Mouse (Mus musculus): Measurements from ENCODE around the gene Tbc1d10b. TPM values are rescaled to one million over a fixed set of nuclear protein-coding genes. Genes with fewer than 3 reads are reported as not detected.

The Tbc1d10b gene
- total RNA-seq, 2 experiments from 2014 or later: 93.5 to 106 TPM

GRCm38 (mm10) chr7:127162546-127162945, 45.7 kb downstream of the Tbc1d10b start:
- DNase-seq (ENCODE audit: low spot score in 2 of 2): no peak

- DNase-seq (ENCODE audit: low spot score in 2 of 2): no peak
These were observed 50.7 kb downstream of the Tbc1d10b start for GRCm38 (mm10) chr7:127157548-127157947.

DNA sequence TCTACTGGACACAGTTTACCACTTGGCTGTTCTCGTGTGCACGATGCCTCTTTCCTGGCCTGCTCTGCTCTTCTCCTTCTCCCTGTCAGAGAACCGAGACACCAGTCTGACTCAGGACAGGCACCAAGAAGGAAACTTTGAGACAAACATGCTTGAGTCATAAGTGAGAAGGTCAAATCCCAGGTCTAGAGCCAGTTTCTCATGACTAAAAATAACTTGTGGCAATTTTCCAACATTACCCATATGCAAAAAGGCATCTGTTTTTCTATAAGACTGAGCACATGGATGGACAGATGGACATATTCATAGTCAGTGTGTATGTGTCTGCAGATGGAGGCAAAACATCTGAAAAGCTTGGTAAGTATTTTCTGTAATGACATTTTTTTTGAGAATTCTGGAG, 54.8 kb downstream of the Tbc1d10b start:
- DNase-seq (ENCODE audit: low spot score in 2 of 2): no peak

- DNase-seq (ENCODE audit: low spot score in 2 of 2): no peak
These were observed 55.8 kb downstream of the Tbc1d10b start for GRCm38 (mm10) chr7:127152464-127152863.

- no peak for DNase-seq (ENCODE audit: low spot score in 2 of 2)
These were observed 60.4 kb downstream of the Tbc1d10b start for GRCm38 (mm10) chr7:127147901-127148300.

Other genes starting within 250 kb of the Tbc1d10b start
- 100 to 1,000 TPM; 164 to 166 TPM for gene Cdipt, start 232.6 kb downstream of the Tbc1d10b start, total RNA-seq (2021)
- gene Cdiptos, start 232.4 kb downstream of the Tbc1d10b start, total RNA-seq (2021): not detected
- gene Mvp, start 193.8 kb downstream of the Tbc1d10b start, total RNA-seq (2021): 10 to 100 TPM in 1 of 2 experiments, 1 to 10 TPM in 1; 8.5 to 10.0 TPM
- not detected for gene Pagr1b, start 192.0 kb downstream of the Tbc1d10b start, total RNA-seq (2021)
- gene Pagr1a, start 191.1 kb downstream of the Tbc1d10b start, total RNA-seq (2021): 10 to 100 TPM; 16.7 to 17.4 TPM
- gene Gm42742, start 187.4 kb downstream of the Tbc1d10b start, total RNA-seq (2021): 10 to 100 TPM; 61.2 to 65.1 TPM
- gene Prrt2, start 187.3 kb downstream of the Tbc1d10b start, total RNA-seq (2021): 100 to 1,000 TPM; 246 to 261 TPM
- 100 to 1,000 TPM; 238 to 241 TPM for gene Maz, start 181.4 kb downstream of the Tbc1d10b start, total RNA-seq (2021)
- 1 to 10 TPM; 3.1 to 6.0 TPM for gene Kif22, start 166.0 kb downstream of the Tbc1d10b start, total RNA-seq (2021)
- not detected for gene Zg16, start 121.1 kb downstream of the Tbc1d10b start, total RNA-seq (2021)
- 1 to 10 TPM in 1 of 2 experiments, under 1 TPM in 1; 0.84 to 1.6 TPM for gene AI467606, start 117.1 kb downstream of the Tbc1d10b start, total RNA-seq (2021)
- under 1 TPM; 0.20 to 0.50 TPM for gene Qprt, start 86.2 kb downstream of the Tbc1d10b start, total RNA-seq (2021)
- gene Spn, start 70.6 kb downstream of the Tbc1d10b start, total RNA-seq (2021): under 1 TPM; 0.25 to 0.30 TPM
- 100 to 1,000 TPM in 1 of 2 experiments, 10 to 100 TPM in 1; 87.8 to 105 TPM for gene Cd2bp2, start 12.4 kb downstream of the Tbc1d10b start, total RNA-seq (2021)
- 1 to 10 TPM; 1.7 to 2.2 TPM for gene Mylpf, start 422 bp upstream of the Tbc1d10b start, total RNA-seq (2021)
- gene Zfp553, start 24.6 kb upstream of the Tbc1d10b start, total RNA-seq (2021): 10 to 100 TPM; 22.4 TPM
- gene Sept1, start 24.7 kb upstream of the Tbc1d10b start, total RNA-seq (2021): 1 to 10 TPM; 5.9 to 7.9 TPM
- gene Zfp771, start 35.8 kb upstream of the Tbc1d10b start, total RNA-seq (2021): 10 to 100 TPM; 62.6 to 66.0 TPM
- gene Dctpp1, start 52.2 kb upstream of the Tbc1d10b start, total RNA-seq (2021): 10 to 100 TPM; 22.0 to 22.8 TPM
- gene Sephs2, start 65.6 kb upstream of the Tbc1d10b start, total RNA-seq (2021): 10 to 100 TPM; 35.0 to 38.6 TPM
- gene Itgal, start 87.8 kb upstream of the Tbc1d10b start, total RNA-seq (2021): under 1 TPM; 0.18 to 0.30 TPM
- gene Zfp768, start 137.1 kb upstream of the Tbc1d10b start, total RNA-seq (2021): 10 to 100 TPM; 11.3 to 13.6 TPM
- 1 to 10 TPM; 6.3 to 7.5 TPM for gene Zfp747, start 167.6 kb upstream of the Tbc1d10b start, total RNA-seq (2021)
- 1 to 10 TPM; 3.4 to 3.5 TPM for gene 9130019O22Rik, start 178.7 kb upstream of the Tbc1d10b start, total RNA-seq (2021)
- 1 to 10 TPM; 6.0 to 7.9 TPM for gene E430018J23Rik, start 185.2 kb upstream of the Tbc1d10b start, total RNA-seq (2021)
- 1 to 10 TPM; 3.8 to 3.9 TPM for gene Zfp764, start 198.4 kb upstream of the Tbc1d10b start, total RNA-seq (2021)
- gene Zfp688, start 213.6 kb upstream of the Tbc1d10b start, total RNA-seq (2021): 10 to 100 TPM; 14.7 to 15.5 TPM
- 1 to 10 TPM; 6.0 to 6.5 TPM for gene Zfp689, start 240.7 kb upstream of the Tbc1d10b start, total RNA-seq (2021)

All from layer of hippocampus, adult 18-20 months (tissue).